Mouse (Mus musculus): ENCODE measurements around the gene Esr1.

DNA sequence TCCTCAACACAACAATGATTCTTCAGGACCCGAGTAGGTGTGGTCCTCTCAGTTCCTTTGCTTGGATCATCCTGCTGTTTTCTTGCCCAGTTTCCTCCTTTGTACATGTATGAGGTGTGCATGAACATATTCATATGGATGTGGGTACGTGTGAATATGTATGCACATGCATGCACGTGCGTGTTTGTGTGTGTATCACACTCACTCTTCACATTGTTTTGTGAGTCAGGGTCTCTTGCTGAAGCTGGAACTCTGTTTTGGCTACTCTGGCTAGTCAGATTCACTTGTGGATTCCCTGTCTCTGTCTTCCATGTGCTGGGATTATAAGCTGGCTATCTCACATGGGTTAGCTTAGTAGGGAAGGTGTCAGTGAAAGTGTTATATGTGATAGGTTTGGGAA is 141.6 kb downstream of the Esr1 start:
- TF ChIP-seq CTCF (IDR thresholded peaks at IDR 0.05; ENCODE audit: control insufficient read depth, insufficient read depth, insufficient replicate concordance, low read depth, low read length) (no peak), POLR2A (IDR thresholded peaks at IDR 0.05; ENCODE audit: control insufficient read depth, low read depth, low read length) (no peak)
